Mouse (Mus musculus) gastrocnemius, postnatal 10 days (tissue): ENCODE data around the gene Rpl13a. TPM values are rescaled to one million over a fixed set of nuclear protein-coding genes. Genes with fewer than 3 reads are reported as not detected.
"Not testable (repeated sequence)": the region's sequence is repeated elsewhere in the genome, so short reads cannot be mapped to it uniquely, and the experiment has no call there.

ENCODE experiments used
- DNase-seq: peaks from one replicate; pipeline ENCODE4 v3.0.0; 2021; ENCODE audit warnings: mixed read lengths
- long read RNA-seq, 2 experiments: library from polyadenylated mRNA; stranded (forward); transcript quantifications; one replicate each; pipeline ENCODE4 v2.0.0; 2021
- total RNA-seq, 2 experiments: library from RNA; stranded (reverse); gene quantifications; 2 replicates each; pipeline ENCODE4 v1.2.3; 2021

Gene Rpl13a
- 1,000 to 10,000 TPM; 1,164 to 1,215 TPM for total RNA-seq
- long read RNA-seq, experiment 1, transcript Rpl13a-203 (8 exons, 734 nt): minor isoform, 5 of 272 reads
- long read RNA-seq, experiment 1, transcript Rpl13a-201 (8 exons, 1,047 nt): major isoform, 251 of 272 reads
- long read RNA-seq, experiment 1, partial matches to known transcripts: 8 of 272 reads
- long read RNA-seq, experiment 1, other reads (novel, unspliced or antisense): 4 of 272 reads
- long read RNA-seq, experiment 2, transcript Rpl13a-201 (8 exons, 1,047 nt): major isoform, 269 of 273 reads
- long read RNA-seq, experiment 2, partial matches to known transcripts: 0 of 273 reads
- long read RNA-seq, experiment 2, other reads (novel, unspliced or antisense): 2 of 273 reads

DNA sequence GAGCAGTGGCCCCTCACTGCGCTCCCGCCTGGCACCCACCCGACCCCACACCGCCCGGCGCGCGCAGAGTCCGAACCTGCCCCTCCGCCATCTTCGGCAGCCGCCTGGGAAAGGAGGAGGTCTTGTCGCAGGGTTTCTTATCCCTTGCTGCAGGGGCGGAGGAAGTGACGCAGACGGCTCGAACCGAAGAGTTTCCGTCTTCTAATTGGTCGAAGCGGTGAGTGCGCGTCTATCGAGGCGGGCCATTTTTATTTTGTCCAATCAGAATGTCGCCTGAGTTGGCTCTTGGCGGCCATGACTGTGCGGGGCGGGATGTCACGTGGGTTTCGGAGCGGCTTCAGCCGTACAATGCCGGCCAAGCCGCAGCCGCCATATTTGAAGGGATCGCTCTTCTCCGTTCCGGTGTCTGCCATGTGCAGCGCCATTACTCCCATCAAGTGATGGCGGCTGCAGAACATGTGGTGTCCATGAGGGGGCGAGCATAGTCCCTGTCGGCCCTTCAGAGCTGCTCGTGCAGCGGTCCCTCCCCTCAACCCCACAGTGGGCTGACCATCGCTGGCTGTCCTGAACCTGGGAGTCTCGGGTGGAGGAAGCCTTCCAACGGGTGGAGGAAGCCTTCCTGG lies at the start of gene Rpl13a:
TSS of gene Rpl13a (minus strand) at position 138 of the 623 bp plus-strand sequence.
- peak; percentile 90 for DNase-seq

DNA sequence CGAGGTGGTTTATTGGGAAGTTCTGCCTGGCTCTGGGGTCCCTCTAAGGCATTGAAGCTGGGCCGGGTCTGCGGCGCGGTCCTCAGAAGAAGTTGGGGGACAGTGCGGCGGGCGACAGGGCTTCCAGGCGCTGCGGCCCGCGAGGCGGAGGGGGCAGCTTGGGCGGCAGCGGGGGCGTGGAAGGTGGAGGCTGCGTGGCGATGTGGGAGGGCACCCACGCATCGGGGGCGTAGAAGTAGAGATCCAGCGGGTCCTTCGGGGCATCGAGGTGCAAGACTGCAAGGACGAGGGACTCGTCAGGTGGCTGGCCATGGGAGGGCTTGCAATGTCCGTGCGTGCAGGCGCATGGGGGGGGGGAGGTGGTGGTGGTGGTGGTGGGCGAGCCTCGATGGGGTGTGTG lies 47.8 kb upstream of the Rpl13a start:
- DNase-seq: no peak

GRCm38 (mm10) chr7:45175929-45176328 lies 47.4 kb upstream of the Rpl13a start:
- DNase-seq: no peak

GRCm38 (mm10) chr7:45175398-45175797 lies 46.8 kb upstream of the Rpl13a start:
- DNase-seq: no peak

GRCm38 (mm10) chr7:45174567-45175280 lies 46.2 kb upstream of the Rpl13a start:
- no peak for DNase-seq

DNA sequence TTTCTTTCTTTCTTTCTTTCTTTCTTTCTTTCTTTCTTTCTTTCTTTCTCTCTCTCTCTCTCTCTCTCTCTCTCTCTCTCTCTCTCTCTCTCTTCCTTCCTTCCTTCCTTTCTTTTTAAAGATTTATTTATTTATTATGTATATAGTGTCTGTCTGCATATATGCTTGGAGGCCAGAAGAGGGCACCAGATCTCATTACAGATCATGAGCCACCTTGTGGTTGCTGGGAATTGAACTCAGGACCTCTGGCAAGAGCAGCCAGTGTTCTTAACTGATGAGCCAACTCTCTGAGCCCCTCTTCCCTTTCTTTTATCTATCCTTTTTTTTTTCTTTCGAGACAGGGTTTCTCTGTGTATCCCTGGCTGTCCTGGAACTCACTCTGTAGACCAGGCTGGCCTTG lies 45.2 kb upstream of the Rpl13a start:
- not testable (repeated sequence) for DNase-seq

GRCm38 (mm10) chr7:45172974-45173373 lies 44.4 kb upstream of the Rpl13a start:
- no peak for DNase-seq

- DNase-seq: no peak
Observed at GRCm38 (mm10) chr7:45169495-45169894, 40.9 kb upstream of the Rpl13a start.

- no peak for DNase-seq
Observed at GRCm38 (mm10) chr7:45168656-45169055, 40.1 kb upstream of the Rpl13a start.

DNA sequence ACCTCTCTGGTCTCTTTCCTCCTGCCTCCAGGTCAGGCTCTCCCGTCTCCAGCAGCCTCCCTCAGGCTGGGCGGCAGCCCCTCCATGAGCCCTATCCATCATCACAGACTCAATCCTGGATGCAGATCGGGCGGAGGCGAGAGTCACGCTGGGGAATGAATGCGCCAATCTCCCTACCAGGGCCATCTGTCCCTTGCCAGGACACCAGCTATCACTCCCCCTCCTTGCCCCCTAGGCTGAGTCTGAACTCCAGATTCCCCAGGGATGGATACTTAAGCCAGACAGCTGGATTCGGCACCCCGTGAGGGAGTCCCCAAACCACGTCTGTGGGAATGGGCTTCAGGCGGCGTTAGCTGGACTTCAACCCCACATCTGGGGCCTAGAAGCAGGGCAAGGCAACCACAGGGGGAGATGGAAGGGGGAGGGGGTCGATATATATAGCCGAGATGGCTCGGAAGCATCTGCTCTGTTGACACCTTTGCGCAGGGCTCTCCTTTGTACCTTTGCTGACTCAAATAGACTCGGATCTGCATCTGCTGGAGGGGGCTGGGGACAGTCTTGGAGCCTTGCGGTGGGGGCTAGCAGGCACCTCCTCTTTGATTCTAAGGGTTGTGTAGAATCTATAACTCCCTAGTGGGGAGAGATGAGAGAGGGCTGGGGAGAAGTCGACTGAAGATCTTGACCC lies 39.3 kb upstream of the Rpl13a start:
- no peak for DNase-seq

- no peak for DNase-seq
Observed at GRCm38 (mm10) chr7:45166950-45167401, 38.4 kb upstream of the Rpl13a start.

DNA sequence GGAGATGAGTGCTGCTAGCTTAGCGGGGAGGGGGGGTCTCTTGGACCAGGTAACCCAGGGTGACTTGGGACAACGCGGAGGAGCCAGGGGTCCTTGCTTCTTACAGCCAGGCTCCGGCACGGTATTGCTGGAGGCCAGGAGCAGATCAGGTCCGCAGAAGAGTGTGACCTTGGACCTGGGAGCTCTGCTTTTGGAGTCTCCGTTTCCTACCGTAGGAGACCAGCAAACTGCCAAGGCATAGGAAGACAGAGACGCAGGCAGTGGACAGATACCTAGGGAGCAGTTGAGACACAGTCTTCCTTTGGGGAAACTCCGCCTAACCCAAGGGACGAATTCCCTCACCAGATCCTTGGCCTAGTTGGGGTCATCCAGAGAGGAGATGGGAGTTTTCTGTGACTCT lies 37.1 kb upstream of the Rpl13a start:
- no peak for DNase-seq

DNA sequence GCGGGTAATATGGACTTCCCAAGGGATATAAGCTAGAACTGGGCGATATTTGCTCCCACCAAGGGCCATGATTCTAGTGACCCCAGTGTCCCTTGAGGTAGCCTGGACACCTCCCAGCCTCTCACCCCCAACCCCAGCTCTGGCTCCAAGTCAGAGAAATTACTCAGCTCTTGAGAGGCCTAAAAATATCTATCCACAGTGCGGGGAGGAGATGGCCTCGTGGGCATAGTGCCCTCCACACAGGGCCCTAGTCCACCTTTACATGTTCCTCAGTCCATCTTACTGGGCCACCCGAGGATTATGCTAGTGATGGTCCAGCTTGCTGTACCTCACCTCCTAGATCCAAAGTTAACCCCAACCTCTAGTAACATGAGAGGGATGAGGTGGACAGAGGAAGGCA lies 36.3 kb upstream of the Rpl13a start:
- DNase-seq: no peak

- DNase-seq: no peak
Observed at GRCm38 (mm10) chr7:45163735-45164490, 35.4 kb upstream of the Rpl13a start, which contains the start of gene Slc17a7. Gene Slc17a7, plus strand, starts transcription at chr7:45163949.

DNA sequence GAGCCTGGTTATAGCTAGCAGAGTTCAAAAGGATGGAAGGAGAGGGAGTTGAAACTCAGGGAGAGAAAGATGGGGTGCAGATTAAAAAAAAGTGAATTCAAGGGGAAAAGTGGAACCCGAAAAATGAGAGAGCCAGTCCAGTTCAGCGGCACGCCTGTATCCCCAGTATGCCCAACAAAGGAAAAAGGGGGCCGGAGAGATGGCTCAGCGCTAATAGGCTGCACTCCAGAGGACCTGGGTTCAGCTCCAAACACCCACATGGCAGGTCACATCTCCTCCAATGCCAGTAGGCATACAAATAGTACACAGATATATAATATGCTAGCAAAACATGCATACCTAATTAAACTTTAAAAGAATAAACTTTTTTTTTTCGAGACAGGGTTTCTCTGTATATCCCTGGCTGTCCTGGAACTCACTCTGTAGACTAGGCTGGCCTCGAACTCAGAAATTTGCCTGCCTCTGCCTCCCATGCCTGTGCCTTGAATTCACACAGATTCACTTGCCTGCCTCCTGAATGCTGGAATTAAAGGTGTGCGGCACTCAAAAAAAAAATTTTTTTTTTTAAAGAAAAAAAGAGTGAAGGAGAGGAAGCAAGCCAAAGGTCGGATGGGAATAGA lies 34.5 kb upstream of the Rpl13a start:
- no peak for DNase-seq

DNA sequence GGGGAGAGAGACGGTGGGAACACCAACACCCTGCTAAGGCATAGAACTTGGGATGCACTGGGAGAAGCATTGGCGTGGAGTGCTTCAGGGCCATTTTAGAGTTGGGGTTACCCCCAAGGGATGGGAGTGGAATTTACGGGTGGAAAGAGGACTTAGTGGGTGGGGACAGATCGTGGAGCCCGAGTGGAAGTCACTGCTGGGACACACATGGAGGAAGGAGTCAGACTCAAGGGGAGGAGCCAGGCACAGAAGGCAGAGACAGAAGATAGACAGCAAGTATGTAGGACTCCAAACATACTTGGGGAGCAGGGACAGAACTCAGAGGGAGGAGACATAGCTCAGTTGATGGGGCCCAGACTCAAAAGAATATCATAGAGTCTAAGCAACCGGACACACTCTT lies 34.0 kb upstream of the Rpl13a start:
- DNase-seq: no peak

- DNase-seq: peak; percentile 94
Observed at GRCm38 (mm10) chr7:45161612-45162473, 33.3 kb upstream of the Rpl13a start.

- DNase-seq: no peak
Observed at GRCm38 (mm10) chr7:45160866-45161265, 32.3 kb upstream of the Rpl13a start.

DNA sequence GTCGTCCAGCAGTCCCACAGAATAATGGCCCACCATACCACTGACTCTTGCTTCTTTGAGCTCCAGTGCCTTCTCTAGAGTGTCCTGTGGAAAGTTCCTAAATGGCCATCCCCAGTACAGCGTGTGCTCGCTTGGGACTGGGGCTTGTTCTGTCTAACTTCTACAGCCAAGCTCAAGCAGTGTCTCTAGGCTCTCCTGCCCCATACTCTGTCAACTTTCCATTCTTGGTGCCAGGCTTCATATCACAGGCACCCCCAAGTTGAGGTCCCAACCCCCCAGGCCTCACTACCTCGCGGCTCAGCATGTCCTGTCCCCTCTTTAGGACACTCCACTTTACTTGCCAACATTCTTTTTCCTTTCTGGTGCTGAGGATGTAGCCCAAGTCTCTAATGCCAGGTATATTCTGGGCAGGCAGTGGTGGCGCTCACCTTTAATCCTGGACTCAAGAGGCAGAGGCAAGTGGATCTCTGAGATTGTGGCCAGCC lies 31.8 kb upstream of the Rpl13a start:
- DNase-seq: no peak

- DNase-seq: no peak
Observed at GRCm38 (mm10) chr7:45158991-45159390, 30.4 kb upstream of the Rpl13a start.
